Mouse (Mus musculus): ENCODE data around the gene Shld2. TPM values are rescaled to one million over a fixed set of nuclear protein-coding genes. Genes with fewer than 3 reads are reported as not detected.
"Not testable (repeated sequence)": the region's sequence is repeated elsewhere in the genome, so short reads cannot be mapped to it uniquely, and the experiment has no call there.

Gene Shld2
- polyA plus RNA-seq, 1 experiment = 26.7 TPM

- Histone ChIP-seq H3K27ac (ENCODE audit: insufficient read depth, low read length) (no peak overlapping the region), H3K4me1 (ENCODE audit: control insufficient read depth, insufficient read depth, low read length) (no peaks in the 10 kb centered on the region), H3K36me3 (ENCODE audit: control insufficient read depth, insufficient read depth, low read length, poor library complexity, severe bottlenecking) (no peaks in the 10 kb centered on the region), H3K4me3 (ENCODE audit: low read depth, low read length) (no peak overlapping the region), H3K9me3 (replicated peaks; ENCODE audit: control insufficient read depth, insufficient read depth, low read length, poor library complexity, severe bottlenecking) (no peaks in the 10 kb centered on the region), H3K9ac (ENCODE audit: low read depth, poor library complexity, severe bottlenecking) (no peak overlapping the region), H3K27me3 (ENCODE audit: control insufficient read depth, insufficient read depth, low read length, poor library complexity, severe bottlenecking) (no peaks in the 10 kb centered on the region)
- no peak for TF ChIP-seq EP300 (IDR thresholded peaks at IDR 0.05; ENCODE audit: insufficient read depth, low read depth, low read length)
- TF ChIP-seq POLR2A (IDR thresholded peaks at IDR 0.05; ENCODE audit: insufficient read depth, low read length) = no peak
- TF ChIP-seq CTCF (IDR thresholded peaks at IDR 0.05; ENCODE audit: low read depth, low read length) = no peak
These were observed 36.2 kb downstream of the Shld2 start for GRCm38 (mm10) chr14:34274141-34274540.

- H3K4me3 ChIP-seq (ENCODE audit: low read depth, low read length) = no peak overlapping the region
- H3K27ac ChIP-seq (ENCODE audit: insufficient read depth, low read length) = no peak overlapping the region
- H3K36me3 ChIP-seq (ENCODE audit: control insufficient read depth, insufficient read depth, low read length, poor library complexity, severe bottlenecking) = no peaks in the 10 kb centered on the region
- no peaks in the 10 kb centered on the region for H3K4me1 ChIP-seq (ENCODE audit: control insufficient read depth, insufficient read depth, low read length)
- H3K9ac ChIP-seq (ENCODE audit: low read depth, poor library complexity, severe bottlenecking) = no peak overlapping the region
- no peaks in the 10 kb centered on the region for H3K27me3 ChIP-seq (ENCODE audit: control insufficient read depth, insufficient read depth, low read length, poor library complexity, severe bottlenecking)
- H3K9me3 ChIP-seq (replicated peaks; ENCODE audit: control insufficient read depth, insufficient read depth, low read length, poor library complexity, severe bottlenecking) = no peaks in the 10 kb centered on the region
- TF ChIP-seq EP300 (IDR thresholded peaks at IDR 0.05; ENCODE audit: insufficient read depth, low read depth, low read length) (no peak), CTCF (IDR thresholded peaks at IDR 0.05; ENCODE audit: low read depth, low read length) (no peak), POLR2A (IDR thresholded peaks at IDR 0.05; ENCODE audit: insufficient read depth, low read length) (no peak)
These were observed 37.0 kb downstream of the Shld2 start for GRCm38 (mm10) chr14:34273280-34273679.

GRCm38 (mm10) chr14:34268046-34268445 lies 42.2 kb downstream of the Shld2 start:
- Histone ChIP-seq H3K9me3 (replicated peaks; ENCODE audit: control insufficient read depth, insufficient read depth, low read length, poor library complexity, severe bottlenecking) (no peaks in the 10 kb centered on the region), H3K9ac (ENCODE audit: low read depth, poor library complexity, severe bottlenecking) (no peak overlapping the region), H3K36me3 (ENCODE audit: control insufficient read depth, insufficient read depth, low read length, poor library complexity, severe bottlenecking) (no peaks in the 10 kb centered on the region), H3K27ac (ENCODE audit: insufficient read depth, low read length) (no peak overlapping the region), H3K4me3 (ENCODE audit: low read depth, low read length) (no peak overlapping the region), H3K27me3 (ENCODE audit: control insufficient read depth, insufficient read depth, low read length, poor library complexity, severe bottlenecking) (no peaks in the 10 kb centered on the region), H3K4me1 (ENCODE audit: control insufficient read depth, insufficient read depth, low read length) (no peaks in the 10 kb centered on the region)
- TF ChIP-seq EP300 (IDR thresholded peaks at IDR 0.05; ENCODE audit: insufficient read depth, low read depth, low read length) = no peak
- no peak for TF ChIP-seq CTCF (IDR thresholded peaks at IDR 0.05; ENCODE audit: low read depth, low read length)
- TF ChIP-seq POLR2A (IDR thresholded peaks at IDR 0.05; ENCODE audit: insufficient read depth, low read length) = no peak

GRCm38 (mm10) chr14:34258525-34258924 lies 51.8 kb downstream of the Shld2 start:
- peak overlapping the region; percentile 24; the same call in 1 of the 2 replicates for H3K4me3 ChIP-seq (ENCODE audit: low read depth, low read length)
- H3K9me3 ChIP-seq (replicated peaks; ENCODE audit: control insufficient read depth, insufficient read depth, low read length, poor library complexity, severe bottlenecking) = peaks cover 13% of the 10 kb centered on the region
- H3K27ac ChIP-seq (ENCODE audit: insufficient read depth, low read length) = peak overlapping the region; percentile 85
- not testable (repeated sequence) for H3K36me3 ChIP-seq (ENCODE audit: control insufficient read depth, insufficient read depth, low read length, poor library complexity, severe bottlenecking); H3K4me1 ChIP-seq (ENCODE audit: control insufficient read depth, insufficient read depth, low read length); H3K27me3 ChIP-seq (ENCODE audit: control insufficient read depth, insufficient read depth, low read length, poor library complexity, severe bottlenecking)
- H3K9ac ChIP-seq (ENCODE audit: low read depth, poor library complexity, severe bottlenecking) = peak overlapping the region; percentile 60; the same call in 1 of the 2 replicates
- 0 out of 2 replicates have a peak, but pooled peaks have one; percentile 10 for TF ChIP-seq EP300 (IDR thresholded peaks at IDR 0.05; ENCODE audit: insufficient read depth, low read depth, low read length)

GRCm38 (mm10) chr14:34253261-34253660 lies 57.0 kb downstream of the Shld2 start:
- Histone ChIP-seq H3K9me3 (replicated peaks; ENCODE audit: control insufficient read depth, insufficient read depth, low read length, poor library complexity, severe bottlenecking) (peaks cover 13% of the 10 kb centered on the region), H3K36me3 (ENCODE audit: control insufficient read depth, insufficient read depth, low read length, poor library complexity, severe bottlenecking) (peaks cover 2% of the 10 kb centered on the region; the same call in 1 of the 2 replicates), H3K9ac (ENCODE audit: low read depth, poor library complexity, severe bottlenecking) (no peak overlapping the region), H3K4me3 (ENCODE audit: low read depth, low read length) (no peak overlapping the region), H3K27ac (ENCODE audit: insufficient read depth, low read length) (no peak overlapping the region), H3K4me1 (ENCODE audit: control insufficient read depth, insufficient read depth, low read length) (no peaks in the 10 kb centered on the region), H3K27me3 (ENCODE audit: control insufficient read depth, insufficient read depth, low read length, poor library complexity, severe bottlenecking) (no peaks in the 10 kb centered on the region)
- TF ChIP-seq CTCF (IDR thresholded peaks at IDR 0.05; ENCODE audit: low read depth, low read length) = no peak
- TF ChIP-seq EP300 (IDR thresholded peaks at IDR 0.05; ENCODE audit: insufficient read depth, low read depth, low read length) = no peak
- TF ChIP-seq POLR2A (IDR thresholded peaks at IDR 0.05; ENCODE audit: insufficient read depth, low read length) = no peak

GRCm38 (mm10) chr14:34252470-34253145 lies 57.7 kb downstream of the Shld2 start:
- H3K27me3 ChIP-seq (ENCODE audit: control insufficient read depth, insufficient read depth, low read length, poor library complexity, severe bottlenecking) = no peaks in the 10 kb centered on the region
- peaks cover 13% of the 10 kb centered on the region for H3K9me3 ChIP-seq (replicated peaks; ENCODE audit: control insufficient read depth, insufficient read depth, low read length, poor library complexity, severe bottlenecking)
- TF ChIP-seq POLR2A (IDR thresholded peaks at IDR 0.05; ENCODE audit: insufficient read depth, low read length) (no peak), CTCF (IDR thresholded peaks at IDR 0.05; ENCODE audit: low read depth, low read length) (no peak), EP300 (IDR thresholded peaks at IDR 0.05; ENCODE audit: insufficient read depth, low read depth, low read length) (no peak)
- H3K36me3 ChIP-seq (ENCODE audit: control insufficient read depth, insufficient read depth, low read length, poor library complexity, severe bottlenecking) = peaks cover 2% of the 10 kb centered on the region; the same call in 1 of the 2 replicates
- no peak overlapping the region for H3K9ac ChIP-seq (ENCODE audit: low read depth, poor library complexity, severe bottlenecking)
- no peaks in the 10 kb centered on the region for H3K4me1 ChIP-seq (ENCODE audit: control insufficient read depth, insufficient read depth, low read length)
- H3K27ac ChIP-seq (ENCODE audit: insufficient read depth, low read length) = no peak overlapping the region
- no peak overlapping the region for H3K4me3 ChIP-seq (ENCODE audit: low read depth, low read length)

Measured in ES-Bruce4 (cell line).